Mouse (Mus musculus) MEL-GATA-1-ER (cell line): ENCODE data around the gene Pkd1l2.

Source experiments
- DNase-seq: peaks from one replicate; pipeline ENCODE4 v3.0.0-alpha.2; 2012; ENCODE audit warnings: low read depth; ENCODE audit errors: extremely low read depth

Pkd1l2 gene

DNA sequence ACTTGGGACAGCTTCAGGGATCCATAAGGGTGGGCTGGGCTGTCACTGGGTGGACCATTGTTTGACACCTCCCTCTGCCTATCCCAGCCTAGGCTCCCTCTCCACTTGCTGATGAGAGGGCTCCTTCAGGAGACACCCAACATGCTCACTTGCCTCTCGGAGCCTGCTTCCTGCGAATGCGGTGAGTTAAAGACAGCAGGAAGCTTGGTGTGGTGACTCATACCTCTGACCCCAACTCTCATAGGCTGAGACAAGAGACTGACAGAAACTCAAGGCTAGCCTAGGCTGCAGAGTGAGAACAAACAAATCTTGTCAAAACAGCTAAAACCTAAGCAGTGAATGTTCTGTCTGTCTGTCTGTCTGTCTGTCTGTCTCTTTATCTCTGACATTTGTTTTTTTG is 48.9 kb downstream of the Pkd1l2 start:
- no peak for DNase-seq

DNA sequence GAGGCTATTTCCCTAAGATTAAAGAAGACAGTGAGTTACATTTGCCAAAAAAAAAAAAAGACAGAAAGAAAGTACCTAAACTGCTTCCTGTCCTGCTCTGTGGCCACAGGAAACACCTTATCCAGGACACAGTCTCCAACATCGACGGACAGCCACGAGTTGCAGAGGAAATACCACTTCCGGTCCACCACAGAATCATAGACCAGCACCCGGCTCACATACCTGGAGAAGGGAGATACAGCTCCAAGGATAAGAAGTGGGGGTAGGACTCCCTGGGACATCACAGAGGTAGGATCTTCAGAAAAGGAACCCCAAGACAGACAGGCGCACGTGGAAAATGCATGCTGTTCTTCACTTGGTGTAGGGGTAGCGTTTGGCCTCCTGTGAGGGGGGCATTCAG is 49.6 kb downstream of the Pkd1l2 start:
- DNase-seq = no peak

GRCm38 (mm10) chr8:117031476-117031875 is 50.8 kb downstream of the Pkd1l2 start:
- DNase-seq = no peak

- no peak for DNase-seq
Observed at GRCm38 (mm10) chr8:117028686-117029085, 53.6 kb downstream of the Pkd1l2 start.

- DNase-seq = no peak
Observed at GRCm38 (mm10) chr8:117027601-117028000, 54.6 kb downstream of the Pkd1l2 start.

- no peak for DNase-seq
Observed at GRCm38 (mm10) chr8:117022297-117022993, 59.8 kb downstream of the Pkd1l2 start.

DNA sequence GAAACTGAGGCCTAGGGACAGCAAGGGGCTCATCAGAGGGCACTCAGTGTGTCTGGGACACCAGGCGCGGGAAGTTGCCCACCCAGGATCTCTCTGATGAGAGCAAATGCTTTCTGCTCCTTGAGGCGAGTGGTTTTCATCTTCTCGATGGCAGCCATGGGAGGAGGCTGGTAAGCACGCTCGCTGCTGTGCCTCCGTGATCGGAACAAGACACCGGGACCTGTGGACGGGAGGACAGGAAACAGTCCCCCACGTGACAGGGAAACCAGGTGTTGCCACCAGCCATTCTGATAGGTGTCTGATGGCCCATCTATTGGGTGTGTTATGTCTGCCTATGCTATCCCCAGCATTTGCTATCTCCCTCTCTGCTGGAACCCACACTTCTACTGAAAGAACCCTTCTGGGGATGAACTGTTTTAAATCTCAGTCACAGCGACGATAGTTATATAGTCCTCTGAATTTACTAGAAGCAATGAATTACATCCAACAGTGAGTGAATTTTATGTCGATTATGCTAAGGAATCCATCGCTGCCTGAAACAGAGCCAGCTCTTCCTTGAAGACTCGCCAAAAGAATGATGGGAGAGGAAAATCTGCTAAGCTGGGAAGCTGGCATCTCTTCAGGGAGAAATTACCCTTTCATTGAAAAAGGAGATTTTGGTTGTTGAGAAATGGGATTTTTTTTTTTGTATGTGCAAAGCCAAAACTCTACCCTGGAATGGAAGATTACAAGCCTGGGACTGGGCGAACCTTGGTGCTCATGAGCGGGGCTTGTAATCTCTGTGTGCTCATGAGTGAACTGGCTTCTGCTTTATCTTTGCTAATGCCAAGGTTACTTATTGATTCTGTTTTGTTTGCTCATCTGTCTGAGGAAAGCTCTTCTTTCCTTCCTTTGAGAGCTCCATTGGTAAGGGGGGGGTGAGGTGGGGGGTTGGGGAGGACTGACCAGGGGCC is 62.6 kb downstream of the Pkd1l2 start:
- no peak for DNase-seq

DNA sequence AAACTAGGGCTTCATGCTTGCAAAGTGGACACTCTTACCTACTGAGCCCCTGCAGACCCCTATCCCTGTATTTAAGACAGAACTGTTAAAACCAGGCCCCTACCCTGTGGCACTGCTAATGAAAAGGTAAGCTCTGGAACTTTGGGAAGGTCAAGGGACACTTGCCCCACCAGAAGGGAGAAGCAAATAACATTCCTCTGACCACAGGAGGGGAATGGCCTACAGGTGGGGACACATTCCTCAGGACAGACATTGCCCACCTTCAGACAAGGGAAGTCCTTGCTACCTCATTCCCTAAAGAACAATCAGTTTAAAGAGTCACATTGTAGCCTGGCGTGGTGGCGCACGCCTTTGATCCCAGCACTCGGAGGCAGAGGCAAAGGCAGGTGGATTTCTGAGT is 64.4 kb downstream of the Pkd1l2 start:
- DNase-seq = no peak

GRCm38 (mm10) chr8:117017006-117017405 is 65.2 kb downstream of the Pkd1l2 start:
- no peak for DNase-seq

- DNase-seq = no peak
Observed at GRCm38 (mm10) chr8:117015670-117016069, 66.6 kb downstream of the Pkd1l2 start.

GRCm38 (mm10) chr8:117011366-117011765 is 70.9 kb downstream of the Pkd1l2 start:
- no peak for DNase-seq

DNA sequence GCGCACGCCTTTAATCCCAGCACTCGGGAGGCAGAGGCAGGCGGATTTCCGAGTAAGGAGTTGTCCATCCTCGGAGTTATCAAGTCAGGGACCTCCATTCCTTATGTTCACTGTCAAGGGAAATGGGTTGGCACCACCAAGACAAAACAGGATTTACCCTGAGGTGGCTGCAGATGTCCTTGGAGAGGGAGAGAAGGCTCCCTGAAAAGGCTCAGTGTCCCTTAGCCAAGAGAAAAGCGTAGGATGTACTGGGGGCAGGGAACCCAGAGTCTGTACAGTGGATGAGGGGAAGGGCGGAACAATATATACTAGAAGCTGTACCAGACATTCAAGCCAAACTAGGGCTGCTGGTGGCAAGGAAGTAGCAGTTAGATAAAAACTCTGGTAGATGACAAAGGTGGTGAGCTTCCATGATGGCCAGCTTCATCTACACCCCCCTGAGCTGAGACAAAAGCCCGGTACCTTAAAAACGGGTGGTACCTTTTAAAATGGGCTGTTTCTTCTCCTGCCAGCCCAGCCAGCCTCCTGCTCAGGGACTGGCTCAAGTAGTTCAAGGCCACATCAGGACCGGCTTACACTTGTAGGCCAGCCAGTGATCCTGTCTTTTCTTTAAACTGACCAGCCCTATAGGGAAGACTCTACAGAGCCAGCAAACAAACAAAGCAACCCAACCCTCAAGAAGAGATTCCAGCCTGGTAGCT is 88.1 kb downstream of the Pkd1l2 start:
- no peak for DNase-seq

DNA sequence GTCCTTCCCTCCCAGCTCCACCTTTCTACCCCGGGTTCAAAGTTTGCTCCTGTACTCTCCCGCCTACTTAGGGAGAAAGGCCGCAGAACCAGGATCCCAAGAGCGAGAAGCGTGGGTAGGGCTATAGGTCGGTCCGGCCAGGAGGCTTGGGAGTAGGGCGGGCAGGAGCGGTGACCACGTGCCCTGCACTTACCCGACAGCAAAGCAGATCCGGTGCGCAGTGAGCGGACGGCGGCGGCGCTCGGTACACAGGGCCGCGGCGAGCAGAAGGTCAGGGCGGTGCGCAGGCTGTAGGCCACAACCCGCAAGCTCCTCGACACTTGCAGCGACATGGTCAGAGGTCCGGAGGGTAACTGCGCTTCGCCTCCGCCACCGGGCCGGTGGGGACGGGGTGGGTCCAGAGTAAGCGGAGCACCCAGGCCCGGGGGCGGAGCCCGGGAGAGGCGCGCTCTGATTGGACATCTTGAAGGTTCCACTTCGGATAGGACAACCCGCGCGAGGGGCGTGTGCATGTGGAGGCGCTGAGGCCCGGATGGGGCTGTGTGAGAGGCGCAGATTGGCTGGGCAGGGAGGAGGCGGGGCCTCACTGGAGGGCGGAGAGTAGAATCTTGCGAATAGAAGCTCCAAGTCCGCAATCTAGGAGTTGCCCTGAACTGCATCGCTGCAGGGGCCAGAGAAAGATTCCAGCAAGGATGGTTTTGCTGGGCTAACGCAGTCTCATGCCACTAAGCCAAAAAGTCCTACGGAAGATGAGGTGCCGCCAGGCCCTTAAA is 89.0 kb downstream of the Pkd1l2 start, which contains the start of gene Gcsh:
TSS of gene Gcsh (minus strand) at position 443 of the 773 bp plus-strand sequence.
- DNase-seq = peak; percentile 95

GRCm38 (mm10) chr8:116992176-116992971 is 89.9 kb downstream of the Pkd1l2 start:
- DNase-seq = peak; percentile 38

- no peak for DNase-seq
Observed at GRCm38 (mm10) chr8:116991241-116991640, 91.0 kb downstream of the Pkd1l2 start.

DNA sequence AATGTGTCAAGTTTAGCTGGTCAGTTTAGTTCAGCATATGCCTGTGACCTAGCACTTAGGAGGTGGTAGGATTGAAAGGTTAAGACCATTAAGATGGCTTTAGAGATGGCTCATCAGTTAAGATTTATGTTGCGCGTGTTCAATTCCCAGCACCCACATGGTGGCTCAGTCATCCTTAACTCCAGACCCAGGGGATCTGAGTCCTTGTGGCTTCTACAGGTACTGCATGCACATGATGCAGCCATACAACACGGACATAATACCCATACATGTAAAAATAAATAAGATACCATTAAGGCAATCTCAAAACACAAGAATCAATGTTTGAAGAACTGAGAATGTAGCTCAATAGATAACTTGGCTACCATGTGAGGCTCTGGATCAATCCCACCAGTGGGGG is 92.4 kb downstream of the Pkd1l2 start:
- no peak for DNase-seq

DNA sequence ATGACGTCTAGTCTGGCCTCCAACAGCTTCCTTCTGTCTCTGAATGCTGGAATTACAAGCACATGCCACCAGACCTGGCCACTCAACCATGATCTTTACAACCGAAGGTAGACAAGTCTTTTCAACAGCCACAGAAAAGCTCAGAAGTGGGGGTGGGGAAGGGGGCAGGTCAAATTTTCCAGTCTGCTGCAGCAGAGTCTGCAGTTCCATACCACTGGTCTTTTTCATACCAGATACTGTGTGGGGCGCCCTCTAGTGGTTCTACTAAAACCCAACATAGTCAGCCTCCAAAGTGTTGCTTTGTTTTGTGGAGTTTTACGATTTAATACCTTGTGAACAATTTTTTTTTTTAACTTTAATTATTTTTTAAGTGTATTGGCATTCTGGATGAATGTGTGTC is 102.1 kb downstream of the Pkd1l2 start:
- peak; percentile 44 for DNase-seq

DNA sequence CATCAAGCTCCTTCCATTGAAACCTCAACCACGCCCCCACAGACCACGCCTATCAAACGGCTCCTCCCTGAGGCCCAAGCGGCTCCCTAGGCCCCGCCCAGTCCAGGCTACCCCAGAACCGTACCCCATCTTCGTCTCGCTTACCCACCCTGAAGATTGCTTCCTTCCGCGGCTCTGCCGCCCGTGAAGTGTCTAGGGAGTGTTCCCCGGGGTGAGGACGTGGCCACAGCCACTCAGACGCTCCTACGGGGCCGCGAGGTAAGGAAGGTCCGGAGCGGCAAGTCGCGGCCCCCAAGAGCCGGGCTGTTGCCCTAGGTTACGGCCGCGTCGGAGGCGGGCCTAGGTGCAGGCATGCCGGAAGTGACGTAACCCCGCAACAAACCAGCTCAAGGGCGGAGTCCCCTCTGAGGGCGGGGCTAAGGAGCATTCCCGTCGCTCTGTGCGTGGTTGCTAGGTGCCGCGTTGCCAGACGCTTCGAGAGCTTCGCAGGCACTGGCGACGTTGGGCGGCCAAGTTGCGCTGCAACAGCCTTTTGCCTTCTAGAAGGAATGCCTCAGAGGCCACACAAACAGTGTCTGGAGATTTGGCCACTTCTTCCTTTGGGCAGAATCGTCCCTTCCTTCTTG is 103.5 kb downstream of the Pkd1l2 start, which contains the start of gene 1700030J22Rik:
TSS of gene 1700030J22Rik (minus strand) at position 329 of the 626 bp plus-strand sequence.
- peak; percentile 87 for DNase-seq

DNA sequence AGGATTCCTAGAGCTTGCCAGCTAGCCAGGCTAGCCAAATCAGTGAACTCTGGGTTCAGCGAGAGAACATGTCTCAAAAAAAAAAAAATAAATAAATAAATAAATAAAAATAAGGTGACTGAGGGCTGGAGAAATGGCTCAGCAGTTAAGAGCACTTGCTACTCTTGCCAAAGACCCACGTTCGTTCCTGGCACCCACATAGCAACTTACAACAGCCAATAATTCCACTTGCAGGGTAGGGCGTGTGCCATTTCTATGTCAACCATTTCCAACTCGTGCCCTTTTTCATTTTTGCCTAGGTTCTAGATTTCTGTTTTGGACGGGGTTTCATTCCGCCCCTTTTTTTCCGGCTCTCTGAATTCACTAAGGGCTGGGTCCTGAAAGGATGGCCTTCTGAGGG is 104.2 kb downstream of the Pkd1l2 start:
- DNase-seq = no peak

- DNase-seq = no peak
Observed at GRCm38 (mm10) chr8:116975606-116976005, 106.6 kb downstream of the Pkd1l2 start.
